Mouse (Mus musculus) hindbrain, embryonic 12.5 days (tissue): ENCODE measurements around the gene Bcas1. TPM values are rescaled to one million over a fixed set of nuclear protein-coding genes. Genes with fewer than 3 reads are reported as not detected.

ENCODE experiments used
- ATAC-seq: fragments of 200-750 bp; cut with Nextera tagmentation; 2 replicates; pipeline ENCODE4 v1.8.0; 2017; ENCODE audit warnings: moderate TSS enrichment; ENCODE audit not compliant: low FRiP score
- H3K27ac ChIP-seq: fragments of 300-500 bp; sonication (generic); 2 replicates; pipeline ENCODE4 v1.5.1; 2016; ENCODE audit warnings: mild to moderate bottlenecking
- H3K27me3 ChIP-seq: fragments of 300-500 bp; sonication (generic); 2 replicates; pipeline ENCODE4 v1.6.1; 2016; ENCODE audit warnings: mild to moderate bottlenecking
- H3K36me3 ChIP-seq: fragments of 300-500 bp; sonication (generic); 2 replicates; pipeline ENCODE4 v1.6.1; 2016; ENCODE audit warnings: mild to moderate bottlenecking
- H3K4me1 ChIP-seq: fragments of 300-500 bp; sonication (generic); 2 replicates; pipeline ENCODE4 v1.6.1; 2016
- H3K4me2 ChIP-seq: fragments of 300-500 bp; sonication (generic); replicated peaks from 2 replicates; pipeline ENCODE4 v1.6.1; 2016; ENCODE audit warnings: mild to moderate bottlenecking
- H3K4me3 ChIP-seq: fragments of 300-500 bp; sonication (generic); 2 replicates; pipeline ENCODE4 v1.5.1; 2016; ENCODE audit warnings: mild to moderate bottlenecking
- H3K9ac ChIP-seq: fragments of 300-500 bp; sonication (generic); 2 replicates; pipeline ENCODE4 v1.6.1; 2016; ENCODE audit warnings: mild to moderate bottlenecking, moderate library complexity
- H3K9me3 ChIP-seq: fragments of 300-500 bp; sonication (generic); replicated peaks from 2 replicates; pipeline ENCODE4 v1.6.1; 2016; ENCODE audit warnings: mild to moderate bottlenecking
- WGBS: fragments of 180-500 bp; shearing (Covaris S2); methylation state at CpG from one replicate; pipeline ENCODE4 v1.1.7; 2016; 5-methylcytosine and 5-hydroxymethylcytosine counted together
- polyA plus RNA-seq: library from polyadenylated mRNA; unstranded; fragments of >200 nt; fragmentation: Nextera tagmentation; extraction: Ambion mirVana; gene quantifications from 2 replicates; pipeline ENCODE4 v1.2.1, GENCODE M21; 2016

The Bcas1 gene
- polyA plus RNA-seq, 1 experiment from 2014 or later = 10.1 TPM

GRCm38 (mm10) chr2:170319533-170320463 lies 107.8 kb downstream of the Bcas1 start:
- Histone ChIP-seq H3K27ac (peak overlapping the region; percentile 72), H3K9ac (peak overlapping the region; percentile 63), H3K4me3 (peak overlapping the region; percentile 36), H3K27me3 (no peaks in the 10 kb centered on the region), H3K9me3 (no peaks in the 10 kb centered on the region), H3K36me3 (no peaks in the 10 kb centered on the region), H3K4me2 (peak overlapping the region; percentile 64), H3K4me1 (peaks cover 9% of the 10 kb centered on the region)
- peak; percentile 26; the same call in 1 of the 2 replicates for ATAC-seq
- WGBS = 25% methylated on average over 18 of the region's 20 CpGs

DNA sequence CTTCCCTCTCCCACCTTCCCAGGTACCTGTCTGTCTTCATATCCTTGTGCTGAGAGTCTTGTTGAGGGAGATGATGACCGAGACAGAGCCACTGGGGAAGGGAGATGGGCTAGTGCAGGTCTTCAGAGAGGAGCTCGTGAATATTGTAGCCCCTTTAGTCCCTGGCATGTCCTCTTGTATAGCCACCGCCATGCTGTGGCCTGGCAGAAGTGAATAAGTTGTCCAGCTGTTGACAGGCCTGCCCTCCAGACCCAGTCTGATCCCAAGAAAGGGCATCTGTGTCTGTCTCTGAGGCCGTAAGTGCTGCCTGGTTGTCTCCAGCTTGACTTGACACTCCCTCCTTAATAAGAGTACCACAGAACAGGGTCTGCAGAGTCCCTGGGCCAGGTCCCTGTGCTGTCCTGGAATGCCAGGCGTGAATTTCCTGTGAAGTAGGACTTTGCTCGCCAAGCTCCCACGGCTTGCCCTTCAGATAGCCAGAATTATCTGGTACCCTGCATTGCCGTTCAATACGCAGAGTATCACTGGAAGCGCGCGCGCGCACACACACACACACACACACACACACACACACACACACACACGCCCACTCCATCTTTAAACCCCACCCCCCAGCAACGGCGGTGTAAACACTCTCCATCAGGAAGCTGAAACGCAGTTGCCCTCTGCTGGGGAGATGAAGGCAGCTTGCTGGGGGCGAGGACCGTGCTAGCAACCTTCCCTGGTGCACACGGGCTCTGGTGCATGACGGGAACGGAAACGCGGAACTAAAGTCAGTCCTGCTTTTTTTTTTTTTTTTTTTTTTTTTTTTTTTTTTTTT lies 108.7 kb downstream of the Bcas1 start:
- Histone ChIP-seq H3K27me3 (no peaks in the 10 kb centered on the region), H3K4me3 (peak overlapping the region; percentile 36), H3K4me2 (peak overlapping the region; percentile 64), H3K9ac (peak overlapping the region; percentile 42; the same call in 1 of the 2 replicates), H3K9me3 (no peaks in the 10 kb centered on the region), H3K27ac (peak overlapping the region; percentile 72), H3K36me3 (no peaks in the 10 kb centered on the region), H3K4me1 (peaks cover 9% of the 10 kb centered on the region)
- peak; percentile 96 for ATAC-seq
- 9% methylated on average over 24 of the region's 25 CpGs for WGBS

- H3K36me3 ChIP-seq = no peaks in the 10 kb centered on the region
- H3K4me3 ChIP-seq = no peak overlapping the region
- H3K27ac ChIP-seq = no peak overlapping the region
- no peaks in the 10 kb centered on the region for H3K27me3 ChIP-seq
- no peak overlapping the region for H3K4me2 ChIP-seq
- no peak overlapping the region for H3K9ac ChIP-seq
- H3K4me1 ChIP-seq = peaks cover 9% of the 10 kb centered on the region
- no peak for ATAC-seq
- H3K9me3 ChIP-seq = no peaks in the 10 kb centered on the region
- 89% methylated on average over 4 of the region's 4 CpGs for WGBS
Observed at GRCm38 (mm10) chr2:170316774-170317173, 110.9 kb downstream of the Bcas1 start.

GRCm38 (mm10) chr2:170316344-170316743 lies 111.3 kb downstream of the Bcas1 start:
- H3K27ac ChIP-seq = no peak overlapping the region
- no peak overlapping the region for H3K4me2 ChIP-seq
- H3K9ac ChIP-seq = no peak overlapping the region
- H3K27me3 ChIP-seq = no peaks in the 10 kb centered on the region
- H3K9me3 ChIP-seq = no peaks in the 10 kb centered on the region
- no peak overlapping the region for H3K4me3 ChIP-seq
- no peaks in the 10 kb centered on the region for H3K36me3 ChIP-seq
- ATAC-seq = no peak
- H3K4me1 ChIP-seq = peaks cover 9% of the 10 kb centered on the region
- 89% methylated on average over 8 of the region's 8 CpGs for WGBS

DNA sequence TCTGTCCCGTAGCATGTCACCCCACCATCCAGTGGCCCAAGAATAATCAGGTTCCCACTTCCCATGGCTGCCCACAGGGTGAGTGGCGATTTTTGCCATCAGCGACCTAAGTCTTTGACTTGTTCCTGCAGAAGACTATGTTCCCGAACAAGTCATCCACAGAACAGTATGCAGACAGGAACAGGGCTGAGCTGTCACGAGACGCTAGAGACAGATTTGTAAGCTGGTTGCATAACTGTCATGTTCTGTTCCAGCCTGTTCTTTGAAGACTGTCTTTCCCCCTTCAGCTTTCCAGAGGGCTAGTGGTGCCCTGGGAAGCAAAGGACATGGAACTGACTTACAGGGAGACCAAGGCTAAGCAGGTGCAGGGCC lies 116.7 kb downstream of the Bcas1 start:
- Histone ChIP-seq H3K27me3 (no peaks in the 10 kb centered on the region), H3K9ac (no peak overlapping the region), H3K9me3 (no peaks in the 10 kb centered on the region), H3K4me3 (no peak overlapping the region), H3K36me3 (no peaks in the 10 kb centered on the region), H3K4me1 (peaks cover 21% of the 10 kb centered on the region), H3K27ac (no peak overlapping the region), H3K4me2 (no peak overlapping the region)
- WGBS = 91% methylated on average over 6 of the region's 6 CpGs
- ATAC-seq = no peak

- H3K36me3 ChIP-seq = no peaks in the 10 kb centered on the region
- H3K9ac ChIP-seq = no peak overlapping the region
- no peak overlapping the region for H3K4me2 ChIP-seq
- peaks cover 21% of the 10 kb centered on the region for H3K4me1 ChIP-seq
- H3K4me3 ChIP-seq = no peak overlapping the region
- H3K27me3 ChIP-seq = no peaks in the 10 kb centered on the region
- no peaks in the 10 kb centered on the region for H3K9me3 ChIP-seq
- no peak for ATAC-seq
- no peak overlapping the region for H3K27ac ChIP-seq
- WGBS = 81% methylated on average over 13 of the region's 13 CpGs
Observed at GRCm38 (mm10) chr2:170310310-170310987, 117.2 kb downstream of the Bcas1 start.

GRCm38 (mm10) chr2:170308966-170309365 lies 118.7 kb downstream of the Bcas1 start:
- WGBS = 57% methylated on average over 9 of the region's 9 CpGs
- H3K4me1 ChIP-seq = peaks cover 21% of the 10 kb centered on the region
- H3K4me2 ChIP-seq = no peak overlapping the region
- no peaks in the 10 kb centered on the region for H3K27me3 ChIP-seq
- H3K4me3 ChIP-seq = no peak overlapping the region
- no peaks in the 10 kb centered on the region for H3K9me3 ChIP-seq
- no peak overlapping the region for H3K27ac ChIP-seq
- no peak for ATAC-seq
- no peak overlapping the region for H3K9ac ChIP-seq
- no peaks in the 10 kb centered on the region for H3K36me3 ChIP-seq

DNA sequence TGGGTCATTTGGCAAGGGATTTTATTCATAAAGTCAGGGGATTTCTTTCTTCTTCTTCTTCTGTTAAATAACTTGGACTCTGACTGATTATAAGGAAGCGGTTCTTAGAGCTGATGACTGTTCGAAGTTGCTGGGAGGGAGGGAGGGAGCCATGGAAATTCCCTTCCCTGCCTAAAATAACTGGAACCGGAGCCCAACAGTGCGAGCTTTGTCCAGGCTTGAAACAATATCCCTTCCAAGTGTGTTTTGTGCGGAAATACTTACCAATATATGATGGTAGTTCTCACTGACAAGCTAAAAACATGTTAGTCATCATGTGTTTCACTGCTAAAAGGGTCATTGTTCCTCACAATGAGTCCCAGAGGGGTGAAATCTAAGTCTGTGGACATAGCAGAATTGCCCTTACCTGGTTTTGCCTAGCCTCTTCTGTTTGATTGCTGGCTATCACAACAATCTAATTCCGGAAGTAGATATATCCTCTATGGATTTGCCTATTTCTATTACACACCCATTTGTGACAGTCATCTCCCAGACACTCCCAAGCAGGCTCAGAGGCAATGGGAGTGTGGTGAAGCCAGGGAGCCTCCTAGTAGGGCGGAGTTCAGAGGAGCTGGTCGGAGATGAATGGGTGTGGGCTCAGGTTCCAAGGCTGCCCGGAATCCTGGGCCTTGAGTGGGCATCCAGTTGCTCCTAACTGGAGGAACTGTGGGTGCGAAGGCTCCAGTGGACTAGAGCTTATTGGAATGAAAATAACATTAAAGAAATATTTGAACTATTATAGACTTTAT lies 119.4 kb downstream of the Bcas1 start:
- Histone ChIP-seq H3K27me3 (no peaks in the 10 kb centered on the region), H3K4me3 (no peak overlapping the region), H3K27ac (peak overlapping the region; percentile 73), H3K9me3 (no peaks in the 10 kb centered on the region), H3K4me1 (peaks cover 21% of the 10 kb centered on the region), H3K4me2 (no peak overlapping the region; the same call in 1 of the 2 replicates), H3K36me3 (no peaks in the 10 kb centered on the region), H3K9ac (no peak overlapping the region)
- peak; percentile 38; the same call in 1 of the 2 replicates for ATAC-seq
- WGBS = 44% methylated on average over 10 of the region's 10 CpGs

DNA sequence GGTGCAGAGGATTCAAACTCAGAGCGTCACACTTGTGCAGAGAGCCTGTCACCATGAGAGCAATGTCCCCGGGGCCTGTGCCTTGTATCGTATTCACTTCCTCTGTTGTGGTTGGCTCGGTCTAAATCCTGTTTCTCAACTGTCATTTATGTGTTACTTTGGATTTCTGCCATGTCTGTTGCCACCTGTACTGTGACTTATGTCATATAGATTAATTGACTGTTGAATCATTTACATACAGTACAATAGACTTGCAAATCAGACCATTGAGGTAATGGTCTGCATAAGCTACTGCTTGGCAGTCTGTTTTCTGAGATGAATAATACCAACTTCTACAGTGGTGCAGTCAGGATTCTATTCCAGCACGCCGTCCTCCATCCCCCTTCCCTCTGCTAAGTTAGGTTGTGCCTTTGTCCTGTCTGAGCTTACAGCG lies 120.0 kb downstream of the Bcas1 start:
- Histone ChIP-seq H3K4me2 (no peak overlapping the region; the same call in 1 of the 2 replicates), H3K9ac (no peak overlapping the region), H3K27ac (peak overlapping the region; percentile 73), H3K4me1 (peaks cover 21% of the 10 kb centered on the region), H3K27me3 (no peaks in the 10 kb centered on the region), H3K9me3 (no peaks in the 10 kb centered on the region), H3K4me3 (no peak overlapping the region), H3K36me3 (no peaks in the 10 kb centered on the region)
- peak; percentile 84 for ATAC-seq
- 42% methylated on average over 7 of the region's 7 CpGs for WGBS

DNA sequence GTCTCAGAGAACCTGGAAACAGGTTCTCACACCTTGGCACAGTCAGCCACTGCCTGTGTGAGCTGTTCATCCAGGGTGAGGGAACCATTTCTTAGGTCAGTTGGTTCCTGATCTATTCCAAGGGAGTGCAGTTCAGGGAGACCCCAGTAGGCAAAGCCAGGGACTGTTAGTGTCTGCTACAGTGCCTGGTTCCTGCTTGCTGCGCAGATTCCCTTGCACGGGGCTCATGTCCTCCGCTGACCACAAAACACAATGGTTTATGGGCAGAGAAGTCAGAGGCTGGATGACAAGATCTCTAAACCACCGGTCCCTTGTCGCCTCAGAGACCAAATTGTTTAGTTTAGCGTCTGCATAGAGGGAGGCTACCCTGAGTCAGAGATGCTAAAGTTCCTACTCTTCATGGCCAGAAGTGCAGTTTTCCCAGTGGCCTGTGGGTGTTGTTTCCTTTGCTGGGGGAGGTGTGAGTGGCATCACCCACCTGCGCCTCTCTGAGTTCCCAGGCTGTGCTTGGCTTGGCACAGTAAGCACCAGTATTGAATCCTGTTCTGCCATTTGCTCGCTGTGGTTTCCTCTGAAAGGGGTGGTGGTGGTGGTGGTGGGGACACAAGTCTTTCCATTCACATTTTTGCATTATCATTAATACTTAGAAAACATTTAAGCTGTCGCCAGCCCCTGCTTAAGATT lies 120.9 kb downstream of the Bcas1 start:
- Histone ChIP-seq H3K36me3 (no peaks in the 10 kb centered on the region), H3K4me2 (no peak overlapping the region), H3K27ac (peak overlapping the region; percentile 73), H3K27me3 (no peaks in the 10 kb centered on the region), H3K9me3 (no peaks in the 10 kb centered on the region), H3K4me3 (no peak overlapping the region), H3K4me1 (peaks cover 21% of the 10 kb centered on the region), H3K9ac (no peak overlapping the region; the same call in 1 of the 2 replicates)
- 83% methylated on average over 9 of the region's 9 CpGs for WGBS
- ATAC-seq = no peak

- Histone ChIP-seq H3K4me3 (no peak overlapping the region), H3K4me2 (no peak overlapping the region), H3K27ac (no peak overlapping the region), H3K4me1 (peaks cover 21% of the 10 kb centered on the region), H3K9ac (no peak overlapping the region), H3K36me3 (no peaks in the 10 kb centered on the region), H3K9me3 (no peaks in the 10 kb centered on the region), H3K27me3 (no peaks in the 10 kb centered on the region)
- no peak for ATAC-seq
- WGBS = 73% methylated on average over 12 of the region's 12 CpGs
Observed at GRCm38 (mm10) chr2:170304766-170305165, 122.9 kb downstream of the Bcas1 start.
